Mouse (Mus musculus): Measurements from ENCODE around the gene Ankrd13c. TPM values are rescaled to one million over a fixed set of nuclear protein-coding genes. Genes with fewer than 3 reads are reported as not detected.

Ankrd13c gene
- total RNA-seq, 2 experiments from 2014 or later = 26.1 to 26.9 TPM

GRCm38 (mm10) chr3:157952716-157953115 lies 5.7 kb downstream of the Ankrd13c start:
- no peak for DNase-seq

GRCm38 (mm10) chr3:157955466-157955865 lies 8.4 kb downstream of the Ankrd13c start:
- DNase-seq = no peak

- DNase-seq = no peak
Observed at GRCm38 (mm10) chr3:157956201-157956600, 9.2 kb downstream of the Ankrd13c start.

- DNase-seq = no peak
Observed at GRCm38 (mm10) chr3:157957320-157957719, 10.3 kb downstream of the Ankrd13c start.

- DNase-seq = no peak
Observed at GRCm38 (mm10) chr3:157971151-157971550, 24.1 kb downstream of the Ankrd13c start.

- DNase-seq = no peak
Observed at GRCm38 (mm10) chr3:157973236-157973635, 26.2 kb downstream of the Ankrd13c start.

GRCm38 (mm10) chr3:157979619-157980018 lies 32.6 kb downstream of the Ankrd13c start:
- no peak for DNase-seq

- DNase-seq = no peak
Observed at GRCm38 (mm10) chr3:157993322-157993721, 46.3 kb downstream of the Ankrd13c start.

GRCm38 (mm10) chr3:157995726-157996125 lies 48.7 kb downstream of the Ankrd13c start:
- no peak for DNase-seq

- no peak for DNase-seq
Observed at GRCm38 (mm10) chr3:157998742-157999369, 51.8 kb downstream of the Ankrd13c start.

- no peak for DNase-seq
Observed at GRCm38 (mm10) chr3:158008647-158009046, 61.6 kb downstream of the Ankrd13c start.

GRCm38 (mm10) chr3:158009762-158010320 lies 62.8 kb downstream of the Ankrd13c start:
- DNase-seq = no peak

GRCm38 (mm10) chr3:158031371-158031925 lies 84.4 kb downstream of the Ankrd13c start:
- peak; percentile 88 to 94 for DNase-seq

GRCm38 (mm10) chr3:158032106-158032505 lies 85.1 kb downstream of the Ankrd13c start:
- no peak for DNase-seq

GRCm38 (mm10) chr3:158035866-158036265 lies 88.8 kb downstream of the Ankrd13c start:
- DNase-seq = no peak

- peak; percentile 95 to 96 for DNase-seq
Observed at GRCm38 (mm10) chr3:158036329-158036988, 89.4 kb downstream of the Ankrd13c start, which contains the start of the genes Srsf11 and Lrrc40. Gene Srsf11 (minus strand): TSS chr3:158036639. Gene Lrrc40 (plus strand): TSS chr3:158036662.

GRCm38 (mm10) chr3:158038106-158038505 lies 91.1 kb downstream of the Ankrd13c start:
- DNase-seq = no peak

- no peak for DNase-seq
Observed at GRCm38 (mm10) chr3:158040755-158041154, 93.7 kb downstream of the Ankrd13c start.

GRCm38 (mm10) chr3:158049508-158049907 lies 102.5 kb downstream of the Ankrd13c start:
- no peak for DNase-seq

Data from heart, adult 18-20 months (tissue).